Mouse (Mus musculus): ENCODE measurements at regions not wholly inside any gene's neighbourhood (a gene's known extent, or its start where the extent isn't known, plus 50 kb on each side); places are given as distances from the start of the nearest gene placed in this dataset.

- no peak for DNase-seq (ENCODE audit: low read depth, low spot score)
Measured at GRCm38 (mm10) chr5:126565817-126566216, 675.8 kb upstream of the Tmem132c start.

DNA sequence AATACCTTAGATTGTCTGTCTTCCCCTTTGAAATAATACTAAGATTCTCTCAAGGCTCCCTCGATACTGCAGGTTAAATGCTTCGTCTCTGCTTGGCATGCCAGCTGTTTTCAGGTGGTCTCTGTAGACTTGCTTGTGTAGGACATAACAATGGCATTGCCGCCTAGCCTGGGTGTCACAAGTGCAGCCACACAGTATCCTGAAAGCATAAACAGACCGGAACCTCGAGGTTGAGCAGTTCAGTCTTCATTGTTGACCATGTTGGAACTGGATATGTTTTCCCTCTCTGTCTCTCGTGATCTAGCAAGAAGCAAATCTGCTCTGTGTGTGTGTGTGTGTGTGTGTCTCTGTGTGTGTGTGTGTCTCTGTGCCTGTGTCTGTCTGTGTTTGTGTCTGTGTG, 675.4 kb upstream of the Tmem132c start:
- no peak for DNase-seq (ENCODE audit: low read depth, low spot score)

GRCm38 (mm10) chr5:126573766-126574165, 667.8 kb upstream of the Tmem132c start:
- no peak for DNase-seq (ENCODE audit: low read depth, low spot score)

GRCm38 (mm10) chr5:126597786-126598330, 643.8 kb upstream of the Tmem132c start:
- no peak for DNase-seq (ENCODE audit: low read depth, low spot score)

- DNase-seq (ENCODE audit: low read depth, low spot score): no peak
Measured at GRCm38 (mm10) chr5:126599561-126599960, 642.0 kb upstream of the Tmem132c start.

DNA sequence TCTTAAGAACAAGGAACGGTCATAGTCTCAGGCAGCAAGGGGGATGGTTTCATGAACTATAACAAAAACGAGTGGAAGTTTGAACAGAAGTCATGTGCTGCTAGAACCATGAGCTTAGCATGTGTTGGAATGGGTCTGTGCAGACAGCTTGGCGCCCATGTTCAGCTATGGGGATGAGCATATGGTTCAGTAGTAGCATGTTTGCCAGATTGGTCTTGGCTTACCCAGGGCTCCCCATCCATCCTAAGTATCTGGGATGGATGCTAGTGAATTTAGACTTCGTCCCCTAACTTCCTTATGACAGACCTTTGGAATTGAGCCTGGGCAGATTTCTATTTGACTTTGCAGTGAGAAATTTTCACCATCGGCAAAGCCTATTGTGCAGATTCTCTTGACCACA, 634.9 kb upstream of the Tmem132c start:
- DNase-seq (ENCODE audit: low read depth, low spot score): no peak

DNA sequence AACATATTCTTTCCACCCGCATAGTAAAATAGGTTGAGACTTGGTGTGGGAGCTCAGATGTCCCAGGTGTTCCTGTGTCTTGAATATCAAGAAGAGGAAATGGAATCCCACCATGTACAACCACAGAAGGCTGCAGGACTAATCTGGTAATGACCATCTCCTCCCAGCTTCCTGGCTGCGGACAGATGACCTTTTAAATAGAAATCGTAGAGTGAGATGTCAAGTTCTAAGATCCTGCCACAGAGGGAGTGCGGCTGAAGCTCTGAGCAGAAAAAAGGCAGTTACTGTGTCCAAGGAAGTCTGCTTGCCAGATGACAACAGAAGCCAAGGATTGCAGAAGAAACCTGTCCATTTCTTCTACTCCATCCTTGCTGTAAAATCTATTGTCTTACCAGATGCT, 629.0 kb upstream of the Tmem132c start:
- DNase-seq (ENCODE audit: low read depth, low spot score): no peak

GRCm38 (mm10) chr5:126622551-126622950, 619.1 kb upstream of the Tmem132c start:
- DNase-seq (ENCODE audit: low read depth, low spot score): no peak

GRCm38 (mm10) chr5:126623205-126623604, 618.4 kb upstream of the Tmem132c start:
- DNase-seq (ENCODE audit: low read depth, low spot score): no peak

DNA sequence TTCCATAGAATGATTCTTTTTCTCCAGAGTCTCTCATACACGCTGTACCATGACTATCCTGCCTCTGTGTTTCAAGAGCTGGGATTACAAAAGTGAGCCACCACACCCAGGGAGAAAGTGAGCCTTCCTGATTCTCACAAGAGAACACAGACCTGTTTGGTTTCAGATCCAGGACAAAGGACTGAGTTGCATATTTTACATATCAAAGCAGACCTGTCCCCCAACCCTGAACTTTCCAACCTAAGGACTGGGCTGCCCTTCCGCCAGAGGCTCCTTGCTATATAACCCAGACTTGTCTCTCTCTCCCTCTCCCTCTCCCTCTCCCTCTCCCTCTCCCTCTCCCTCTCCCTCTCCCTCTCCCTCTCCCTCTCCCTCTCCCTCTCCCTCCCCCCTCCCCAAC, 611.8 kb upstream of the Tmem132c start:
- no peak for DNase-seq (ENCODE audit: low read depth, low spot score)

DNA sequence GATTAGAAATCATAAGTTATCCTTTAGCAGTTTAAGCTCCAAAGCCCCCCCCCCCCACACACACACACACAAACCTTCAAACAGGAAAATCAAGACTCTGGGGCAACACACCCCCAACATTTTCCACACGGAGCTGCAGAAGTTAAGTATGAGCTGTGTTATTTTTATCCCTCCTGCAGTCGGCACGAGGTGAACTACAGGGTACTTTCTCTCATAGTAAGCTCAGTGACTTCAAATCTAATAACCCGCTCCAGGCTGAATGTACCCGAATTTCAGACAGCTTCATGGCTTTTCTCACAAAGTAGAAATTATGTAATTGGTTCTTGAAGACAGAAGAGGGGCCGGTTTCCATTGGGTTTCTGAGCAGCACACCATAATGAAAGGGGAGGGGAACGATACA, 591.2 kb upstream of the Tmem132c start:
- DNase-seq (ENCODE audit: low read depth, low spot score): no peak

DNA sequence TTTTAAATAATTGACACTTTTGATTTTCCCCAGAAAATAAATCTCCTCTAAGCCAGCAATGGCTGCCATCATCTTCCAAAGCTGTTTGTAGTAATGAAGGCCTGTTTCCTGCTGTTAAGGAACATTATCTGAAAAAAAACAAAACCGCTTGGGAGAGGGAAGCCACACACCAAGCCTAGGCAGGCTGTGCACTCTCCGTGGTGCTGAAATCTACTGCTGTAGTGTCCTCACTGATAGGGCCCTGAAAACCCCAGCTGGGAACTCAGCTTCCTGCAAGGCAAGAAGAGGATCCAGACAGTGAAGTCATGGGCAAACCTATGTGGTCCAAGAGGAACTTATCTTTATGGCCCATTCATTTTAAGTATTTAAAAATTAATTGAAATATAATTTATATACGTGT, 590.2 kb upstream of the Tmem132c start:
- DNase-seq (ENCODE audit: low read depth, low spot score): no peak

DNA sequence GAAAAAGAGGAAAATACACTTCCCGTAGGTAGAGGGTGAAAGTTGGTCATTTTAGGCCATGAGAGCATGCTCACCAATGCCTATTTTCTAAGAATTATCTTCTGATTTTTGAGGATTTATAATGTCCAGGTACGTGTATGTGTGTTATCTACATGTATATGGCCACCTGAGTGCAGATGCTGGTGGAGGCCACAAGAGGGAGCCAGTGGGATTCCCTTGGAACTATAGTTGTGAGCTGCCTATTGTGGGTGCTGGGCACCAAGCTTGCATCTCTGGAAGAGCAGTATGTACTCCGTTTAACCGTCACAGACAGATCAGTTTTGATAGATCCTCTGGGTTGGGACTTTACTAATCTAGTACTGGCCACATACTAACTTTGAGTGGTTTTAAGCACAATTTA, 579.0 kb upstream of the Tmem132c start:
- DNase-seq (ENCODE audit: low read depth, low spot score): no peak

DNA sequence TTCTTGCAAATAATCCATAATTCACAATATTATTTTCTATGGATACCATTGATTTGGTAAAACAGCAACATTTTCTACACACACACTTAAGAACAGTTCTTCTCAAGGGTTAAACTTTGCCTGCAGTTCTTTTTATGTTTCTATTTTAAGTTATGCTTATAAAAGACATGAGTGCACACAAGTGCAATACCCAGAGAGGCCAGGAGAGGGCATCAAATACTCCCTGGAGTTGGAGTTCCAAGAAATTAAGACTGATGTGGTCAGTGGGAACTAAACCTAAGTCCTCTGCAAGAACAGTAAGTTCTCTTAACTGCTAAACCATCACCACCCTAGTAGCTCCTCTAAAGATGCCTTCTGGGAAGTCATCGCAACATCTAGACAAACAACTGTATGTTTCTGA, 570.5 kb upstream of the Tmem132c start:
- no peak for DNase-seq (ENCODE audit: low read depth, low spot score)

DNA sequence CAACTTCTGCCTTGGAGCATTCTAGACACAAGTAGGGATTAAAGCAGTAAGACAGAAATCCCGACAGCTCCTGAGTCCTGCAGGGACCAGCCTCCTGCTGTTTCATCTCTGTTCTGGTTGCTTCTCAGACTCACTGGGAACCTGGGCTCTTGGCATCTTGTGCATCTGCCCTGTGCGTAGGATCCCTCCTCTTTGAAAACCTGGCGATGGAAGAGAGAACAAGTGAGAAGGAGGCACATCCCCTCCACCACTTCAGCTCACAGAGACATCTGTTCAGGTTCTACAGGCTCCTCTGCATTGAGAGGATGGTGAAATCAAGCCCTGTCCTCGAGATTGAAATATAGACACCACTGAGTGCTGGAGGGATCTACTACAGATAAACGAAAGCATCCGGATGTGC, 561.3 kb upstream of the Tmem132c start:
- no peak for DNase-seq (ENCODE audit: low read depth, low spot score)

- no peak for DNase-seq (ENCODE audit: low read depth, low spot score)
Measured at GRCm38 (mm10) chr5:126699314-126699713, 542.3 kb upstream of the Tmem132c start.

GRCm38 (mm10) chr5:126703516-126704282, 537.9 kb upstream of the Tmem132c start:
- DNase-seq (ENCODE audit: low read depth, low spot score): no peak

GRCm38 (mm10) chr5:126705871-126706270, 535.7 kb upstream of the Tmem132c start:
- DNase-seq (ENCODE audit: low read depth, low spot score): no peak

DNA sequence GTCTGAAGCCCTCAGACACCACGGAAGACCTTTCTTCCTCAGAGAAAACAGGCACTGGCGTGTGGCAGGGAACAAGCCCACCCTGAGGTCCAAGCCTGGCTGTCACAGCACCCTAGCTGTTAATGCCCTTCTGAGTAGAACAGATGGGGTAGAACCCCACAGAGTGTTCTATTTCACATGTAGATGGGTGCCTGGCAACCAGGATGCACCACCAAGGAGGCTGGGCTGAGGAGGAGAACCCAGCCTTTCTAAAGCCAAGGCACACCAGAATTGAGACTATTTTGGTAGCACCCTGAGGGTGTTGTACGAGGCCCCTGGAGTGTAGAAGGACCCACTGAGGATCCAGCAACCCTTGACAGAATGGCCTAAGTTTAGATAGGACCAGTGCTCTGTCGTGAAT, 534.9 kb upstream of the Tmem132c start:
- no peak for DNase-seq (ENCODE audit: low read depth, low spot score)

GRCm38 (mm10) chr5:126714672-126715071, 526.9 kb upstream of the Tmem132c start:
- no peak for DNase-seq (ENCODE audit: low read depth, low spot score)

- DNase-seq (ENCODE audit: low read depth, low spot score): no peak
Measured at GRCm38 (mm10) chr5:126718421-126718820, 523.2 kb upstream of the Tmem132c start.

- DNase-seq (ENCODE audit: low read depth, low spot score): no peak
Measured at GRCm38 (mm10) chr5:126721300-126721699, 520.3 kb upstream of the Tmem132c start.

All from CD4-positive, CD25-positive, alpha-beta regulatory T cell, adult 2 months (primary cell).